Mouse (Mus musculus): ENCODE measurements around the gene Alkbh1. TPM values are rescaled to one million over a fixed set of nuclear protein-coding genes. Genes with fewer than 3 reads are reported as not detected.
"Not testable (repeated sequence)": the region's sequence is repeated elsewhere in the genome, so short reads cannot be mapped to it uniquely, and the experiment has no call there.

Alkbh1 gene
- polyA plus RNA-seq (2015; fragmentation: Nextera tagmentation; extraction: Ambion mirVana) = 16.7 and 19.9 TPM in 2 replicates

DNA sequence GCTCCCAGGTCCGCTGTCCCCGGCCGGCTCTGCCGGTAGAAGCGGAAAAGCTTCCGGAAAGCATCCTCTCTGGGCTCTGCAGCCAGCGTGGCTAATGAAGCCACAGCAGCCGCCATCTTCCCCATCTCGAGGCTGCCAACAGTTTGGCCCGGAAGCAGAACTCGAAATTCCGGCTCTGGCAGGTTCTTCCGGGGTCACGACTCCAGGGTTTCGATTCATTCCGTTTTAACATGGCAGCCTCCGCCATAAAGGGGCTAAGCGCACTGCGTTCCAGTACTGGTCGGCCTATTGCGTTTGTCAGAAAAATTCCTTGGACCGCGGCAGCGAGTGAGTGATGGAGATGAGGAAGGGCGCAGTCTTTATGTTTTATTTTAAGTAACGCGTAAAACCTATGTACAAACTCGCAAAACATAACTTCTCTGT, at the start of gene Alkbh1, which contains the start of gene Slirp:
Alkbh1 (minus strand) TSS at position 318 of the 423 bp plus-strand sequence.
Slirp (plus strand) TSS at position 197 of the 423 bp plus-strand sequence.
- peaks cover 32% of the 10 kb centered on the region for H3K4me1 ChIP-seq (replicated peaks)
- peak within 1 kb of the TSS; percentile 80 for H3K27ac ChIP-seq (replicated peaks)
- WGBS (ENCODE audit: insufficient replicate concordance) = under 1% methylated on average over 28 of the region's 28 CpGs
- H3K4me2 ChIP-seq = peak within 1 kb of the TSS; percentile 81
- H3K36me3 ChIP-seq (replicated peaks) = peaks cover 51% of the 10 kb centered on the region
- H3K9me3 ChIP-seq (replicated peaks) = no peaks in the 10 kb centered on the region
- H3K4me3 ChIP-seq (replicated peaks) = peak within 1 kb of the TSS; percentile 98
- no peaks in the 10 kb centered on the region for H3K27me3 ChIP-seq
- H3K9ac ChIP-seq = peak within 1 kb of the TSS; percentile 89
- peak; percentile 84 for ATAC-seq (ENCODE audit: insufficient read depth)

GRCm38 (mm10) chr12:87488683-87489082, 44.9 kb upstream of the Alkbh1 start:
- not testable (repeated sequence) for H3K9me3 ChIP-seq (replicated peaks); H3K36me3 ChIP-seq (replicated peaks); ATAC-seq (ENCODE audit: insufficient read depth); H3K4me2 ChIP-seq; H3K4me1 ChIP-seq (replicated peaks); H3K27me3 ChIP-seq; H3K4me3 ChIP-seq (replicated peaks); H3K9ac ChIP-seq; H3K27ac ChIP-seq (replicated peaks)
- 19% methylated on average over 2 of the region's 2 CpGs for WGBS (ENCODE audit: insufficient replicate concordance)

GRCm38 (mm10) chr12:87482482-87482881, 38.7 kb upstream of the Alkbh1 start:
- 73% methylated on average over 5 of the region's 5 CpGs for WGBS (ENCODE audit: insufficient replicate concordance)
- not testable (repeated sequence) for H3K4me2 ChIP-seq

GRCm38 (mm10) chr12:87474756-87475155, 30.9 kb upstream of the Alkbh1 start:
- Histone ChIP-seq H3K9me3 (replicated peaks) (no peaks in the 10 kb centered on the region), H3K4me1 (replicated peaks) (peaks cover 16% of the 10 kb centered on the region), H3K9ac (no peak overlapping the region), H3K4me2 (no peak overlapping the region), H3K4me3 (replicated peaks) (no peak overlapping the region), H3K36me3 (replicated peaks) (no peaks in the 10 kb centered on the region), H3K27me3 (0 out of 2 replicates have a peak, but pooled peaks cover 4% of the 10 kb centered on the region), H3K27ac (replicated peaks) (no peak overlapping the region)
- ATAC-seq (ENCODE audit: insufficient read depth) = no peak
- WGBS (ENCODE audit: insufficient replicate concordance) = 61% methylated on average over 3 of the region's 3 CpGs

More at GRCm38 (mm10) chr12:87482482-87482881, 38.7 kb upstream of the Alkbh1 start:
- ATAC-seq (ENCODE audit: insufficient read depth); H3K27me3 ChIP-seq; H3K4me1 ChIP-seq (replicated peaks); H3K9ac ChIP-seq; H3K36me3 ChIP-seq (replicated peaks); H3K9me3 ChIP-seq (replicated peaks); H3K4me3 ChIP-seq (replicated peaks); H3K27ac ChIP-seq (replicated peaks): not testable (repeated sequence)

GRCm38 (mm10) chr12:87471964-87472786, 28.4 kb upstream of the Alkbh1 start, which contains the start of gene Snw1:
TSS of gene Snw1 (minus strand) at chr12:87472274.
- Histone ChIP-seq H3K9ac (peak within 1 kb of the TSS; percentile 82), H3K27ac (replicated peaks) (peak within 1 kb of the TSS; percentile 66), H3K4me2 (peak within 1 kb of the TSS; percentile 62), H3K4me1 (replicated peaks) (peaks cover 16% of the 10 kb centered on the region), H3K36me3 (replicated peaks) (peaks cover 14% of the 10 kb centered on the region), H3K4me3 (replicated peaks) (peak within 1 kb of the TSS; percentile 72), H3K9me3 (replicated peaks) (no peaks in the 10 kb centered on the region), H3K27me3 (0 out of 2 replicates have a peak, but pooled peaks cover 4% of the 10 kb centered on the region)
- ATAC-seq (ENCODE audit: insufficient read depth) = peak; percentile 95
- 3% methylated on average over 45 of the region's 45 CpGs for WGBS (ENCODE audit: insufficient replicate concordance)

- under 1% methylated on average over 19 of the region's 19 CpGs for WGBS (ENCODE audit: insufficient replicate concordance)
- Histone ChIP-seq H3K4me2 (peak overlapping the region; percentile 62), H3K27me3 (0 out of 2 replicates have a peak, but pooled peaks cover 4% of the 10 kb centered on the region), H3K9ac (peak overlapping the region; percentile 82), H3K9me3 (replicated peaks) (no peaks in the 10 kb centered on the region), H3K27ac (replicated peaks) (peak overlapping the region; percentile 66), H3K4me1 (replicated peaks) (peaks cover 16% of the 10 kb centered on the region), H3K36me3 (replicated peaks) (peaks cover 21% of the 10 kb centered on the region), H3K4me3 (replicated peaks) (peak overlapping the region; percentile 72)
- ATAC-seq (ENCODE audit: insufficient read depth) = peak; percentile 77
Observed at GRCm38 (mm10) chr12:87471421-87471963, 27.7 kb upstream of the Alkbh1 start.

- peaks cover 16% of the 10 kb centered on the region for H3K4me1 ChIP-seq (replicated peaks)
- ATAC-seq (ENCODE audit: insufficient read depth) = no peak
- H3K9ac ChIP-seq = peak overlapping the region; percentile 82
- H3K4me2 ChIP-seq = peak overlapping the region; percentile 62
- 31% methylated on average over 7 of the region's 7 CpGs for WGBS (ENCODE audit: insufficient replicate concordance)
- H3K36me3 ChIP-seq (replicated peaks) = peaks cover 27% of the 10 kb centered on the region
- H3K9me3 ChIP-seq (replicated peaks) = no peaks in the 10 kb centered on the region
- 0 out of 2 replicates have a peak, but pooled peaks cover 4% of the 10 kb centered on the region for H3K27me3 ChIP-seq
- peak overlapping the region; percentile 72 for H3K4me3 ChIP-seq (replicated peaks)
- H3K27ac ChIP-seq (replicated peaks) = peak overlapping the region; percentile 33; the same call in 1 of the 2 replicates
Observed at GRCm38 (mm10) chr12:87470263-87471136, 26.7 kb upstream of the Alkbh1 start.

DNA sequence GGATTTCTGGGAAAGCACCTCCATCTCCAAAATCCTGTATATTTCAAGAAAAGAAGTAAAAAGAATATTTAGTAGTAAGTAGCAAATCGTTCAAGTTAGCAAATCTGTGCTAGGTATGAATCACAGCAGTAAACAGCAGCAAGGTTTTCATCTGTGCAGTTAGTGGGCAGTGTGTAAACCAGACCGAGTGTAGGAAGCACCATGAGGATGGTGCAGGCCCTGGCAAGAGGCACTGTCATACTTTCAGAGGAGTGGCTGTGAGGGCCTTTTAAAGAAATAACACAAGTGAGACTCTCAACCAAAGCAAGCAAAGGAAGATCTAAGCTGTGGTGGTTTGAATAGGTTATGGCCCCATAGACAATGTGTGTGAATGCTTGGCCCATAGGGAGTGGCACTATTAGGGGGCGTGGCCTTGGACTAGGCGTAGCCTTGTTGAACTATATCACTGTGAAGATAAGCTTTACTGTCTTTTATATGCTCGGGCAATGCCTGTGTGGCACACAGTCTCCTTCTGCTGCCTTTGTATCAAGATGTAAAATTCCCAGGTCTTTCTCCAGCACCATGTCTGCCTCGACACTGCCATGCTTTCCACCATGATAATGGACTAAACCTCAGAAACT, 21.0 kb upstream of the Alkbh1 start:
- WGBS (ENCODE audit: insufficient replicate concordance) = 44% methylated on average over 6 of the region's 6 CpGs
- Histone ChIP-seq H3K27me3 (no peaks in the 10 kb centered on the region), H3K9ac (no peak overlapping the region), H3K4me3 (replicated peaks) (no peak overlapping the region), H3K4me1 (replicated peaks) (peaks cover 10% of the 10 kb centered on the region), H3K36me3 (replicated peaks) (peaks cover 83% of the 10 kb centered on the region), H3K9me3 (replicated peaks) (no peaks in the 10 kb centered on the region), H3K4me2 (no peak overlapping the region), H3K27ac (replicated peaks) (no peak overlapping the region)
- ATAC-seq (ENCODE audit: insufficient read depth) = peak; percentile 78

DNA sequence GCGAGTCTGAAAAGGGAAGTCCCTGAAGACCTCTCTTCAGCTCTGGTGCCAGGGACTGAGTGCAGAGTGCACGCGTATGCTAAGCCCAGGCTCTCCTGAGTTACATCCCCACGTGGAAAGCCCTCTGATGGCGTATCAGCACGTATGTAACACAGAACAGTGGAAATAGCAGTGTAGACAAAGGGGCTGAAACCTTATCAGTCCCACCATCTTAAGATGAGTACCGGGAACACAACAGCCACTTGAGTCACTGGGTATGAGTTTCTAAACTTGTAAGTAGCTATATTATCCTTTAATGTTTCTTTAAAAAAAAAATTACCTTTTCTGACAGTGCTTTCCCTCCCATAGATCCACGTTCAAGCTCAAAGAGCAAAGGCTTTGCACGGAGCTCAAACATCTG, 5.6 kb upstream of the Alkbh1 start:
- Histone ChIP-seq H3K4me1 (replicated peaks) (peaks cover 8% of the 10 kb centered on the region), H3K4me3 (replicated peaks) (no peak overlapping the region), H3K4me2 (no peak overlapping the region), H3K27me3 (no peaks in the 10 kb centered on the region), H3K9ac (no peak overlapping the region), H3K9me3 (replicated peaks) (no peaks in the 10 kb centered on the region), H3K36me3 (replicated peaks) (peaks cover 79% of the 10 kb centered on the region), H3K27ac (replicated peaks) (no peak overlapping the region)
- WGBS (ENCODE audit: insufficient replicate concordance) = 74% methylated on average over 9 of the region's 9 CpGs
- no peak for ATAC-seq (ENCODE audit: insufficient read depth)

GRCm38 (mm10) chr12:87444211-87444610, 394 bp upstream of the Alkbh1 start:
- H3K4me3 ChIP-seq (replicated peaks) = peak overlapping the region; percentile 98
- H3K27ac ChIP-seq (replicated peaks) = peak overlapping the region; percentile 80; the same call in 1 of the 2 replicates
- under 1% methylated on average over 16 of the region's 16 CpGs for WGBS (ENCODE audit: insufficient replicate concordance)
- no peak for ATAC-seq (ENCODE audit: insufficient read depth)
- H3K36me3 ChIP-seq (replicated peaks) = peaks cover 50% of the 10 kb centered on the region
- peak overlapping the region; percentile 81 for H3K4me2 ChIP-seq
- no peaks in the 10 kb centered on the region for H3K9me3 ChIP-seq (replicated peaks)
- H3K4me1 ChIP-seq (replicated peaks) = peaks cover 32% of the 10 kb centered on the region
- no peaks in the 10 kb centered on the region for H3K27me3 ChIP-seq
- H3K9ac ChIP-seq = peak overlapping the region; percentile 89

All from liver, embryonic 15.5 days (tissue).